Mouse (Mus musculus) c-Kit-negative CD71-positive TER-119-positive erythroid progenitor cells, embryonic 14.5 days (primary cell): ENCODE data around the gene H2-DMa.

Experiments
- DNase-seq: peaks from one replicate; pipeline ENCODE4 v3.0.0-alpha.2; 2013; ENCODE audit warnings: low read depth, low spot score

The H2-DMa gene

GRCm38 (mm10) chr17:34104804-34105203 lies 14.5 kb upstream of the H2-DMa start:
- no peak for DNase-seq

- DNase-seq: no peak
Measured at GRCm38 (mm10) chr17:34106555-34106954, 12.8 kb upstream of the H2-DMa start.

DNA sequence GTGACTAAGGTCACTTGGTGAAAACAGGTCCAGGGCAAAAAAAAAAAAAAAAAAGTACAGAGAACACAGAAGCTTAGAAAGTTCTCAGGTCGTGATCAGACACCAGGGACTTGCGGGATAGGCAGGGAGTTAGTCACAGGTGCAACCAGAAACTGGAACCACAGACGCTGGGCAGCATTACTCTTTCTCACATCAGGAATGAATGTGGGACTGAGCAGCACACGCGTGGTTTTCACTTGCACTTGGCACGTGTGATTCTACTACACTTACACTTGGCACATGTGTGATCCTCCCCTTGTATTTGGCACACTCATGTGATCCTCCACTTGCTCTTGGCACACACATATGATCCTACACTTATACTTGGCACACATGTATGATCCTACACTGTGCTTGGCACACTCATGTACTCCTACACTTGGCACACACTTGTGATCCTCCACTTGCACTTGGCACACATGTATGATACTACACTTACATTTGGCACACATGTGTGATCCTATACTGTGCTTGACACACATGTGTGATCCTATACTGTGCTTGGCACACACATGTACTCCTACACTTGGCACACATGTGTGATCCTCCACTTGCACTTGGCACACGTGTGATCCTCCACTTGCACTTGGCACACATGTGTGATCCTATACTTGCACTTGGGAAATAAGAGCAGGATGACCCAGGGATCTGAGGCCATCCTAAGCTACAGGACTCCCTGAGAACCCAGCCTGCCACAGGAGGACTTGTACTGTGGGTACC lies 12.1 kb upstream of the H2-DMa start:
- DNase-seq: no peak

- no peak for DNase-seq
Measured at GRCm38 (mm10) chr17:34108460-34108859, 10.9 kb upstream of the H2-DMa start.

DNA sequence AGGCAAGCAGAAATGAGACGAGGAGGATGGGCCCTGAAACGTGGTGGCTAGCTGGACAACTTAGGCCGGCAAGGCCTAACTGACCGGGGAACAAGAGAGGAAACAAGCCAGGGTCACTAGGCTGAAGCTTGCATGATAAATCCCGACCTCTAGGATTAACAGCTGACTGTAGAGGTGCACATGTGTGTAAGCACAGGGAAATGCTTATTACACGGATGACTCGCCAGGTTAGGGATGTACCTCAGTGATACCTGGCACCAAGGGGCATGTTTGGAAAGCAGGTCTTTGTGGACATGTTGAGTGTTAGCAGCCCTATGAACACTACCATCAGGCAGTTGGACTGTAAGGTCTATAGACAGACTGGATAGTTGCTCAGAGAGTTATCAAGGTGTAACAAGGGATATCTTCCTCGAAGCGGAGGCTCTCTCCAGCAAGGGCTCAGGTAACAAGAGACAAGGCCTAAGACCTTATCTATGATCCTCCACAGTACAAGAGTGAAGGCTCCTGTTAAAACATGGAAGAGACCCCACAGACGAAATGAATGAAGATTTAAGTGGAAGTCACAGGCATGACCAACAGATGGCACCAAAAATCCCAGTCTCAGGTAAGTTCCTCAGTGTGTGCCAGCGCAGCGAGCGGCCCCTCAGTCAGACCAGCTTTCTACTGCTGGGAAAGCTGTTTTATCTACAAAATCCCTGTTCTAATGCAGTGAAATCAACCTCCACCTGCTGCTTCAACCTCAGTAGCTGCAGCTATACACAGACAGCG lies 10.1 kb upstream of the H2-DMa start:
- DNase-seq: no peak

GRCm38 (mm10) chr17:34109806-34110195 lies 9.5 kb upstream of the H2-DMa start:
- DNase-seq: no peak

GRCm38 (mm10) chr17:34110309-34110708 lies 9.0 kb upstream of the H2-DMa start:
- no peak for DNase-seq

- DNase-seq: no peak
Measured at GRCm38 (mm10) chr17:34114114-34114513, 5.2 kb upstream of the H2-DMa start.

DNA sequence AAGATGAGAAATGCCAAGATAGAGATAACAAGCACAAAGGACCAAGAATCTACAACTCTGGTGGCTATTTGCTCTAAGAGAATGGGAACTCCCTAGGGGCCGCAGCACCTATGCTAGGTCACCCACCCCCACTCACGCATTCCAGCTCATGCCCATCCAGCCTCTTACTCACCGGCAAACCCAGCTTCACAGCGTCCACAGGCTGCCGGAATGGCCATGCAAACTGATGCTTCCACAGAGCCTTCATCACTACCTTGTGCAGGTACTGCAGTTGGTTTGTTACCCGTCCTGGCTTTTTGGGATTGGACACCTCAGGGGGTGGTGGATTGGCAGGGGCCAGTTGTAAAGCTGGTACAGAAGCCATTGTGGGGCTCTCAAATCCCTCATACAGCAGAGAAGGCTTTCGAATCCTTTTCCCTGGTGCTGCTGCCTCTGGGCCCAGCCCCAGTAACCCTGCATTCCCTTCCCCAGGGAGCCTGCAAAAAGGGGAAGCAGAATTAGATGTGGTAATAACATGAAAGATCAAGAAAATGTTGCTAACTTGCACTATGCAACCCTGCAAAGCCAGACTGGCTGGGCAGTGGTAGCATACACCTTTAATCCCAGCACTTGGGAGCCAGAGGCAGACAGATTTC lies 2.5 kb upstream of the H2-DMa start:
- DNase-seq: no peak

DNA sequence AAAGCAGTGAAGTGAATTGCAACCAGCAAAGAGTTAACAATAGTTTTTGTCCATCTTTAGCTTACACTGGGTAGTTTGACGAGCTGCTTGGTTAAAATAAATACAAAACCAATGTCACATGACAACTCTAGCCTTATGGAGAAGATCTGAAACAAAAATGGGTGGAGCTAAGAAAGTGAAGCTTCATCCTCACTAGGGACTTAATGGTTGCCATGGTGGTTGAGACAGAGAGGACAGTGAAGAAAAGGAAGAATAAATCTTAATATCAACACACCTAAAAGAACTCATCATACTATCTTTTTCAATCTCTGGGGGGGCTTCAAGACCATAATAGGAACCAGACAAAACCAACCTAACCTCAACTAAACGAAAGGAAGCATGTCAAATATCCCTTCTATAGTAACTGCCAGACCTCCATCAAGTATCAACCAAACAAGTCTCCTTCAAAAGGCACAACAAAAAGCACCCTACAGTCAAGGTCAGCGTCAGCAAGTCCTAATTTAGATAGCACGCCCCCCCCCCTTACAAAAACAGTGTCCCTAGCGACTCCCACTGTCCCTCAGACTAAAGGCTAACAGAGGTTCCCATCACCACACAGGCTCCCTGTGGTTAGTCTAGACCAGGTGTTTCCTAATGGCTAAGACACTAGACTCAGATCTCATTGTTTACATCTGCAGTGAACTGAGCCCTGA lies 1.8 kb upstream of the H2-DMa start:
- peak; percentile 44 for DNase-seq

GRCm38 (mm10) chr17:34118113-34118872 lies 1.0 kb upstream of the H2-DMa start:
- peak; percentile 29 for DNase-seq

DNA sequence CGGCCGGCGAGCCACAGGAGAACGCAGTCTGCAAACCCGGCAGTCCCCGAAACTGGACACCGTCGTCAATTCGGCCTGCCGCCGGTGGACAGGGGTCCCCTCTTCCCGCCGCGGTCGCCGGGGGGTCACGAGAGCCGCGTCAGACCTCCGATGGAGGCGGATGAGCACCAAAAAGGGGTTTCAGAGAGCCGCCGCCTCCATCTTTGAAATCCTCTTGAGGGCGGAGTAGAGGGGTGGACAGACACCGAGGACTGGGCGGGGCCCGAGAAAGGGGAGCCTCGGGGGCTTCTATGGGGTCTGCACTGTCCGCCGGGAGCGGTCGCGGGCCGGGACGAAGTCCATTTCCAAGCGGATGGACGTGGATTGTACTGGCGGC lies 480 bp upstream of the H2-DMa start:
- DNase-seq: no peak

- DNase-seq: peak; percentile 44
Measured at GRCm38 (mm10) chr17:34120180-34120723, 911 bp downstream of the H2-DMa start.

DNA sequence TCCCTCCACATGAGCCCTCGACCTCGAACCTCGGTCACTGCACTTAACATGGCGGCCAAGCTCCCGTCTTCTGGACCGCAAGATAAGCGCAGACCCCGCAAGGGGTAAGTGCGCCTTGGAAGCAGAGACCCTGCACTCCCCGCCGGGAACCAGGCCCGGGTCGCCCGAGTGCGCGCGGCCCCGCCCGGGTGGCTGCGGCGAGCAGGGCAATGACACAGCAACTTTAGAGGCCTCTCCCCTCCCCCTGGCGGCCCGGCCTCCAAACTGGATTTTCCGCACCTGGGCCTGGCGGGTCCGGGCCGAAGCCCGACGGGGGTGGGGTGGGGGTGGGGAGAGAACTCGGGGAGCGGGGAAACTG lies 1.5 kb downstream of the H2-DMa start:
- peak; percentile 73 for DNase-seq

DNA sequence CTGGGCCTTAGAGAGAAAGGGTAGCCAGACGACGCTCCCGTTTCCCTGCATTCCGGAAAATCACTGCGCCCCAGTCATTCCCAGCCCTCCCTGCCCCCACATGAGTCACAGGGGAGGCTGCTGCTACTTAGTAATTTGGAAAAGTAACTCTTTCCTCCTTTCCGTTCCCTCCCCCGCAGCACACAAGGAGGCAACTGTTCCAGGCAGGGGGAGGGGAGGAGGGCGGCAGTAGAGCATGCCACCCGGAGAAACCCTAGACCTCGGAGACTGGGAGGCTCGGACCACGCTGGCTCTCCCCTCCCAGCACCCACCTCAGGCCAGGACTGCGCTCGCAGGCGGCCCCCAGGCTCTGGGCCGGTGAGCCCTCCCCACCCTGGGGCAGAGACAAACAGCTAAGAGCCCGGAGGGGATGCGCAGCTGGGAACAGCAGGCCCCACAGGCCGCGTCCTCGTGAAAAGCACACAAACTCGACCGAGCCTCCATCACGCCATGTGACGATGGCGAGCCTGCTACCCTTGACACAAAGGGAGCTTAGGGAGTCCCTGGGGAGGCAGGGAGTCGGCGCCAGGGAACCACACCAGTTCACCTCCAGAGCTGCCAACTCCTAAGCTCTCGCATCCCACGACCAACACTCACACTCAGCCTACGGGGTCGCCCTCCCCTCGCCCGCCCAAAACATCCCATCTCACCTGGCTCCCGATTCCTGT lies 2.0 kb downstream of the H2-DMa start:
- DNase-seq: peak; percentile 42

DNA sequence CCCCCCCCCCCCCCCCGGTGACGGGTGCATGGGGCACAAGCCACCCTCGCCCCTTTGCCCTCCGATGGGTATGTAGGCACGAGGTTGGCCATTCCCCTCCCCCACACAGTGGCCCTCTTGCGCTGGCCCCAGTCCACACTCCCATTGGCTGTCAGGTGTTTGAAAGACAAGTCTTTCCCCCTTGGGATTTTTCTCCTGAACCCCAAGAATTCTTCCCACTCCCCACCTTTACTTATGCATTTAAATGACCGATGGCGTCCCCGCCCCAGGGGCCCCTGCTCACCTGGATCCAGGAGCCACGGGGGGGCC lies 2.5 kb downstream of the H2-DMa start:
- peak; percentile 29 for DNase-seq

GRCm38 (mm10) chr17:34122188-34122984 lies 3.0 kb downstream of the H2-DMa start, which contains the start of gene Brd2:
Gene Brd2 (minus strand): TSS chr17:34122634.
- peak; percentile 79 for DNase-seq

- DNase-seq: no peak
Measured at GRCm38 (mm10) chr17:34123111-34123510, 3.8 kb downstream of the H2-DMa start.

- no peak for DNase-seq
Measured at GRCm38 (mm10) chr17:34123518-34123917, 4.2 kb downstream of the H2-DMa start.

GRCm38 (mm10) chr17:34124649-34125048 lies 5.3 kb downstream of the H2-DMa start:
- DNase-seq: no peak
